Comparison of ENCODE assay signal across 8 mouse cellular contexts in genomic region chr10:121587371-121587840, GRCm38 (mm10). TPM values are rescaled to one million over a fixed set of nuclear protein-coding genes. Genes with fewer than 3 reads are reported as not detected.
DNase-seq lines count a peak whose midpoint lies in the region; ATAC-seq and TF ChIP-seq lines count a peak whose summit lies in the region.

No protein-coding gene starts in this region.

- peaks cover 4% of the 10 kb centered on the region; the same call in 1 of the 2 replicates for H3K4me1 ChIP-seq in lung, embryonic 16.5 days (replicated peaks; ENCODE audit: control insufficient read depth, insufficient read depth, low read length)
- peaks cover 20% of the 10 kb centered on the region for H3K4me1 ChIP-seq in forebrain, embryonic 10.5 days
- 0 out of 2 replicates have a peak, but pooled peaks cover 6% of the 10 kb centered on the region for H3K4me1 ChIP-seq in limb, embryonic 14.5 days (ENCODE audit: control insufficient read depth, insufficient read depth, low read length)
- no peaks in the 10 kb centered on the region for H3K4me1 ChIP-seq in stomach, embryonic 14.5 days (ENCODE audit: control insufficient read depth, insufficient read depth, low read length)

- no peak for ATAC-seq in lung, embryonic 16.5 days (ENCODE audit: low read depth)
- no peak for ATAC-seq in limb, embryonic 14.5 days (ENCODE audit: low FRiP score, low read depth)
- no peak for ATAC-seq in stomach, embryonic 14.5 days (ENCODE audit: insufficient number of reproducible peaks, insufficient read depth, low FRiP score, low read depth)
- ATAC-seq in erythroid progenitor cell, adult 5-6 weeks (replicated peaks; ENCODE audit: low FRiP score, poor library complexity, severe bottlenecking), result no peak

- H3K27me3 ChIP-seq in lung, embryonic 16.5 days (ENCODE audit: control insufficient read depth, insufficient read depth, low read depth, low read length), result no peaks in the 10 kb centered on the region
- no peaks in the 10 kb centered on the region for H3K27me3 ChIP-seq in forebrain, embryonic 10.5 days (ENCODE audit: poor library complexity, severe bottlenecking)
- H3K27me3 ChIP-seq in limb, embryonic 14.5 days (ENCODE audit: control insufficient read depth, insufficient read depth, low read length), result no peaks in the 10 kb centered on the region
- H3K27me3 ChIP-seq in stomach, embryonic 14.5 days (ENCODE audit: control insufficient read depth, insufficient read depth, low read length), result no peaks in the 10 kb centered on the region

- peak overlapping the region; percentile 88 for H3K4me3 ChIP-seq in lung, embryonic 16.5 days (ENCODE audit: low read length)
- peak overlapping the region; percentile 86 for H3K4me3 ChIP-seq in forebrain, embryonic 10.5 days
- peak overlapping the region; percentile 86 for H3K4me3 ChIP-seq in limb, embryonic 14.5 days (replicated peaks; ENCODE audit: low read length)
- H3K4me3 ChIP-seq in stomach, embryonic 14.5 days (ENCODE audit: low read depth, low read length), result peak overlapping the region; percentile 73

- H3K9ac ChIP-seq in lung, embryonic 16.5 days (ENCODE audit: low read length), result peak overlapping the region; percentile 89
- peak overlapping the region; percentile 91 for H3K9ac ChIP-seq in limb, embryonic 14.5 days (ENCODE audit: low read depth, low read length, severe bottlenecking)
- peak overlapping the region; percentile 95 for H3K9ac ChIP-seq in stomach, embryonic 14.5 days (replicated peaks; ENCODE audit: low read depth, low read length)

- DNase-seq in lung, postnatal 10 days, result no peak
- DNase-seq in forebrain, embryonic 10.5 days (ENCODE audit: extremely low spot score, low spot score), result no peak
- no peak for DNase-seq in limb, embryonic 14.5 days (ENCODE audit: low spot score)
- no peak for DNase-seq in thymus, postnatal 36 days
- no peak for DNase-seq in right cerebral cortex, postnatal 10 days (ENCODE audit: low spot score in 2 of 2)

- WGBS in lung, embryonic 16.5 days, result 54% methylated on average over 6 of the region's 6 CpGs
- WGBS in forebrain, embryonic 10.5 days, result 69% methylated on average over 6 of the region's 6 CpGs
- 62% methylated on average over 6 of the region's 6 CpGs for WGBS in limb, embryonic 14.5 days
- WGBS in stomach, embryonic 14.5 days, result 59% methylated on average over 6 of the region's 6 CpGs

- H3K4me2 ChIP-seq in lung, embryonic 16.5 days (ENCODE audit: low read depth, low read length), result peak overlapping the region; percentile 70
- H3K4me2 ChIP-seq in limb, embryonic 14.5 days (replicated peaks; ENCODE audit: low read depth, low read length, severe bottlenecking), result peak overlapping the region; percentile 53
- peak overlapping the region; percentile 51 for H3K4me2 ChIP-seq in stomach, embryonic 14.5 days (replicated peaks; ENCODE audit: low read depth, low read length)

- peaks cover 25% of the 10 kb centered on the region for H3K36me3 ChIP-seq in lung, embryonic 16.5 days (ENCODE audit: control insufficient read depth, insufficient read depth, low read length)
- peaks cover 58% of the 10 kb centered on the region for H3K36me3 ChIP-seq in forebrain, embryonic 10.5 days (replicated peaks)
- peaks cover 39% of the 10 kb centered on the region for H3K36me3 ChIP-seq in limb, embryonic 14.5 days (ENCODE audit: control insufficient read depth, insufficient read depth, low read length)
- H3K36me3 ChIP-seq in stomach, embryonic 14.5 days (ENCODE audit: control insufficient read depth, insufficient read depth, low read length), result peaks cover 27% of the 10 kb centered on the region

- H3K9me3 ChIP-seq in lung, embryonic 16.5 days (ENCODE audit: control insufficient read depth, low read length), result no peaks in the 10 kb centered on the region
- H3K9me3 ChIP-seq in forebrain, embryonic 10.5 days, result no peaks in the 10 kb centered on the region
- H3K9me3 ChIP-seq in limb, embryonic 14.5 days (ENCODE audit: control insufficient read depth, low read length), result no peaks in the 10 kb centered on the region
- no peaks in the 10 kb centered on the region for H3K9me3 ChIP-seq in stomach, embryonic 14.5 days (ENCODE audit: control insufficient read depth, low read depth, low read length)

- TF ChIP-seq POLR2A in limb, embryonic 14.5 days (IDR thresholded peaks at IDR 0.05; ENCODE audit: borderline replicate concordance, extremely low read depth, insufficient read depth, insufficient read length), result no peak

- peak overlapping the region; percentile 84 for H3K27ac ChIP-seq in lung, embryonic 16.5 days (ENCODE audit: low read length)
- peak overlapping the region; percentile 93; the same call in 1 of the 2 replicates for H3K27ac ChIP-seq in forebrain, embryonic 10.5 days
- no peak overlapping the region for H3K27ac ChIP-seq in limb, embryonic 14.5 days (replicated peaks; ENCODE audit: low read depth, low read length)
- H3K27ac ChIP-seq in stomach, embryonic 14.5 days (ENCODE audit: low read length), result peak overlapping the region; percentile 74

RNA-seq across cellular contexts. Expression of gene Tbk1, which starts 0.8 kb away (rescaled TPM):
- 37.0 and 39.2 TPM in 2 replicates for polyA plus RNA-seq in lung, embryonic 16.5 days (2015; fragmentation: Nextera tagmentation; extraction: Ambion mirVana)
- polyA plus RNA-seq in forebrain, embryonic 10.5 days (2016; fragmentation: Nextera tagmentation; extraction: Ambion mirVana), result 30.1 and 34.9 TPM in 2 replicates
- polyA plus RNA-seq in limb, embryonic 14.5 days (2012; rRNA removed), result 28.3 and 32.2 TPM in 2 replicates
- 30.0 and 32.8 TPM in 2 replicates for polyA plus RNA-seq in limb, embryonic 14.5 days (2014; fragmentation: Nextera tagmentation; extraction: Ambion mirVana)
- 38.6 and 45.7 TPM in 2 replicates for polyA plus RNA-seq in stomach, embryonic 14.5 days (2014; fragmentation: Nextera tagmentation; extraction: Ambion mirVana)
- 44.0 and 53.2 TPM in 2 replicates for total RNA-seq in erythroid progenitor cell, adult 5-6 weeks (2015; ENCODE audit: low replicate concordance)
- 75.9 and 109 TPM in 2 replicates for total RNA-seq in erythroid progenitor cell, adult 5-6 weeks (2017; ENCODE audit: low replicate concordance)

RNA-seq across cellular contexts. Expression of gene Xpot, which starts 38.7 kb away (rescaled TPM):
- polyA plus RNA-seq in lung, embryonic 16.5 days (2015; fragmentation: Nextera tagmentation; extraction: Ambion mirVana), result 35.4 and 42.8 TPM in 2 replicates
- 60.5 and 64.5 TPM in 2 replicates for polyA plus RNA-seq in forebrain, embryonic 10.5 days (2016; fragmentation: Nextera tagmentation; extraction: Ambion mirVana)
- 103 and 140 TPM in 2 replicates for polyA plus RNA-seq in limb, embryonic 14.5 days (2012; rRNA removed)
- 58.1 and 58.8 TPM in 2 replicates for polyA plus RNA-seq in limb, embryonic 14.5 days (2014; fragmentation: Nextera tagmentation; extraction: Ambion mirVana)
- polyA plus RNA-seq in stomach, embryonic 14.5 days (2014; fragmentation: Nextera tagmentation; extraction: Ambion mirVana), result 59.9 and 60.2 TPM in 2 replicates
- 22.2 and 32.8 TPM in 2 replicates for total RNA-seq in erythroid progenitor cell, adult 5-6 weeks (2015; ENCODE audit: low replicate concordance)
- total RNA-seq in erythroid progenitor cell, adult 5-6 weeks (2017; ENCODE audit: low replicate concordance), result 40.0 and 49.9 TPM in 2 replicates

RNA-seq across cellular contexts. Expression of gene D930020B18Rik, which starts 54.0 kb away (rescaled TPM):
- polyA plus RNA-seq in lung, embryonic 16.5 days (2015; fragmentation: Nextera tagmentation; extraction: Ambion mirVana), result 0.30 and 0.38 TPM in 2 replicates
- 0.47 and 0.50 TPM in 2 replicates for polyA plus RNA-seq in forebrain, embryonic 10.5 days (2016; fragmentation: Nextera tagmentation; extraction: Ambion mirVana)
- 1.1 and 1.4 TPM in 2 replicates for polyA plus RNA-seq in limb, embryonic 14.5 days (2012; rRNA removed)
- polyA plus RNA-seq in limb, embryonic 14.5 days (2014; fragmentation: Nextera tagmentation; extraction: Ambion mirVana), result 0.98 and 1.1 TPM in 2 replicates
- 2.2 and 2.3 TPM in 2 replicates for polyA plus RNA-seq in stomach, embryonic 14.5 days (2014; fragmentation: Nextera tagmentation; extraction: Ambion mirVana)
- total RNA-seq in erythroid progenitor cell, adult 5-6 weeks (2015; ENCODE audit: low replicate concordance), result not detected in 2 replicates
- total RNA-seq in erythroid progenitor cell, adult 5-6 weeks (2017; ENCODE audit: low replicate concordance), result not detected in 2 replicates
